Mouse (Mus musculus) lung, adult 2 months (tissue): Measurements from ENCODE around the gene Tenm3.

ENCODE experiments used
- CTCF ChIP-seq: fragments of 200-500 bp; IDR thresholded peaks from 2 replicates; pipeline ENCODE4 v1.5.1; 2011; ENCODE audit warnings: mild to moderate bottlenecking, low read length, control low read depth; ENCODE audit not compliant: insufficient read depth
- POLR2A ChIP-seq: fragments of 200-500 bp; IDR thresholded peaks from 2 replicates; pipeline ENCODE4 v1.6.1; 2011; ENCODE audit warnings: low read depth, mild to moderate bottlenecking, control low read depth, low read length, borderline replicate concordance; ENCODE audit errors: extremely low read depth

- TF ChIP-seq POLR2A, result no peak
- no peak for TF ChIP-seq CTCF
Observed at GRCm38 (mm10) chr8:48299341-48299740, 544.4 kb downstream of the Tenm3 start.
